Mouse (Mus musculus) stomach, postnatal 0 days (tissue): ENCODE results near the gene Cdh7.

Source experiments
- CTCF ChIP-seq: IDR thresholded peaks from 2 replicates; pipeline ENCODE4 v1.5.1; 2016; ENCODE audit warnings: antibody characterized with exemption, low read depth, mild to moderate bottlenecking, moderate library complexity
- EP300 ChIP-seq: optimal IDR thresholded peaks from 2 replicates; pipeline ENCODE3; 2016; ENCODE audit warnings: antibody characterized with exemption

- TF ChIP-seq CTCF (no peak), EP300 (no peak)
These were observed 96.2 kb downstream of the Cdh7 start for GRCm38 (mm10) chr1:110078471-110078870.
